Mouse (Mus musculus): ENCODE data around the gene Bcas3. TPM values are rescaled to one million over a fixed set of nuclear protein-coding genes. Genes with fewer than 3 reads are reported as not detected.

Bcas3 gene
- polyA plus RNA-seq, 1 experiment from 2014 or later, result 18.2 TPM

DNA sequence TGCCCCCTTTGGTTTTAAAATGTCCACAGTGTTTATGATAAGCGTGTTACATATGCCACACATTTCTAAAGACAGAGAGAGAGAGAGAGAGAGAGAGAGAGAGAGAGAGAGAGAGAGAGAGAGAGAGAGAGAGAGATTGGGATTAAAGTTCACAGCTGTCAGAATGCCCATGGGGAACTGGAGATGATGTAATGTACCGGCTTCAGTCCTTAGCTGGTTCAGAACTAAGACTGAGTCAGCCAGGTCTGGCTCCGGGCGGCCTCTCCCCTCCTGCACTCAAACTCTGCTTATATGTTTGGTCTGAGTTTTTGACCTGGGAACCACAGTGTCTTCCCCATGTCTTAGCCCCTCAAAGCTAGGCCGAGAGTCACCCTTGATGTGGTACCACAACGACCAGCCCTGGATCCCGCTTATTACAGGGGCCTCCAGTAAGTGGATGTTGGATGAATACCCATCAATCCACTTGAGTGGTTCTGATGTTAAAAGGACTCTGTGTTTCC is 423.9 kb downstream of the Bcas3 start:
- peaks cover 14% of the 10 kb centered on the region; the same call in 1 of the 2 replicates for H3K4me1 ChIP-seq
- H3K4me3 ChIP-seq, result no peak overlapping the region
- no peak overlapping the region for H3K9ac ChIP-seq
- no peaks in the 10 kb centered on the region for H3K9me3 ChIP-seq (replicated peaks)
- H3K36me3 ChIP-seq, result no peaks in the 10 kb centered on the region
- no peak overlapping the region for H3K27ac ChIP-seq
- WGBS (ENCODE audit: insufficient replicate concordance), result 73% methylated on average over 7 of the region's 7 CpGs
- no peak for ATAC-seq
- H3K27me3 ChIP-seq (replicated peaks), result peaks cover 89% of the 10 kb centered on the region
- H3K4me2 ChIP-seq, result no peak overlapping the region

DNA sequence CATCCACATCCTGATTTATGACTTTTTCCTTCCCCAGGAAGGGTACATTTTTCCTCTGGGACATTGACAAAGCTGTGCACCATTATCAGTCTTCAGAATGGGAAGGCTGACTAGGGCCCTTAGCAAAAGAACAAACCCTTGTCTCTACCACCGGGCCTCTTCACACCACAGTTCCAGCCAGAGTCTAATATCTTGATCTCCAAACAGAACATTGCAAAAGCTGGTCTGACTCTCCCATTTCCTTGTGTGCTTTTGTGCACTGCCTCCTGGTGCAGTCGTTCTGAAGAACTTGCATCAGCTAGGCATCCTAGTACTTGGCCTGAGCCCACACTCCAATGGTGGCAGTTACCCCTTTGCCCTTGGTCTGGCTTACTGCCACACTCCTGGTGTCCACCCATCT is 425.0 kb downstream of the Bcas3 start:
- no peak overlapping the region for H3K9ac ChIP-seq
- no peaks in the 10 kb centered on the region for H3K36me3 ChIP-seq
- no peak overlapping the region for H3K27ac ChIP-seq
- H3K9me3 ChIP-seq (replicated peaks), result no peaks in the 10 kb centered on the region
- H3K4me1 ChIP-seq, result peaks cover 14% of the 10 kb centered on the region; the same call in 1 of the 2 replicates
- 65% methylated on average over 2 of the region's 2 CpGs for WGBS (ENCODE audit: insufficient replicate concordance)
- H3K4me3 ChIP-seq, result no peak overlapping the region
- no peak overlapping the region for H3K4me2 ChIP-seq
- ATAC-seq, result no peak
- H3K27me3 ChIP-seq (replicated peaks), result peaks cover 84% of the 10 kb centered on the region

DNA sequence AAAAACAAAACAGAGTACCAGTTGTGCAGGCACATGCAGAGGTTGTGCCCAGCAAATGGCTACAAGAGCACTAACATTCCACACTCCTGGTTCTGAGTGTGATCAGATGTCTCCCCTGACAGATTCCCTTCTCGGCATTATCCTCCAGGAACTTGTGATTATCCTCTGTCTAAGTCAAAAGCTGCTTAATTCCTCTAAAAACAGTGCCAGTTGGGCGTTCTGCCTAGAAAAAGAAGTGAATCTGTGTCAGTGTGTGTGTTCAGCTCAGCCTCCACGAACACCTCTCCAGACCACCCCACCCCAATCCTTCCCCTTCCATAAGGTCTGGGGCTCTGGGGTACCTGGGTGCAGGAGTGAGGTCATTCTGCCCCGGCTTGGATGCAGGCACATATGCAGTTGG is 427.3 kb downstream of the Bcas3 start:
- Histone ChIP-seq H3K4me2 (no peak overlapping the region), H3K9me3 (replicated peaks) (no peaks in the 10 kb centered on the region), H3K4me3 (no peak overlapping the region), H3K27me3 (replicated peaks) (peaks cover 88% of the 10 kb centered on the region), H3K9ac (no peak overlapping the region), H3K4me1 (peaks cover 13% of the 10 kb centered on the region; the same call in 1 of the 2 replicates), H3K27ac (no peak overlapping the region), H3K36me3 (no peaks in the 10 kb centered on the region)
- ATAC-seq, result no peak
- 59% methylated on average over 4 of the region's 4 CpGs for WGBS (ENCODE audit: insufficient replicate concordance)

DNA sequence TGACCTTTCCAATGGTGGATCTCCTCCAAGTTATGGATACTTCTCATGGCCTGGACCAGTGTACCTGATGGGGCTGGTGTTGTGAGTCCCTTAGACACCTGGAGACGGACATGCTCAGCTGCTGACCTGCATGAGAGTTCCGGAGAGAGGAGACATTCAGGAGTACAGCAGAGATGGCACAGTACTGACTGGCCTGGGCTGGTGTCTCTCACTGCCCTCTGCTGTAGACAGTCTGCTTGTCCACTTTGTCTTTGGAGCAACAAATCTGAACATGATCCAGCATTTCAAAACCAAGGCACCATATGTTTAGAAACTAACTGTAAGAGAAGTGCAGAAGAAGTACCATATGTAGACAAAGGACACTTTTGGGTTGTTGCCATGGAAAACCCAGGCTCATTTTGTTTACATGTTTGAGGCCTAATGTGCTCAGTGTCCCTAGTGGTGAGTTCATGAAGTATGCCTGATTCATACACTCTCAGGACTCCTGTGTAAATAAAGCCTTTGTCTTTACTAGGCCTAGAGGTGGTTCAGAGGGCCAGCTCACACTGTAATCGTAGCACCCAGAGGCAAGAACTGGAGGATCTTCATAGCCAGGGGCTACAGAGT is 433.2 kb downstream of the Bcas3 start:
- Histone ChIP-seq H3K27me3 (replicated peaks) (peaks cover 51% of the 10 kb centered on the region), H3K36me3 (no peaks in the 10 kb centered on the region), H3K4me1 (peaks cover 35% of the 10 kb centered on the region), H3K4me3 (no peak overlapping the region), H3K27ac (peak overlapping the region; percentile 49; the same call in 1 of the 2 replicates), H3K9me3 (replicated peaks) (no peaks in the 10 kb centered on the region), H3K4me2 (no peak overlapping the region), H3K9ac (no peak overlapping the region)
- no peak for ATAC-seq
- 74% methylated on average over 3 of the region's 3 CpGs for WGBS (ENCODE audit: insufficient replicate concordance)

DNA sequence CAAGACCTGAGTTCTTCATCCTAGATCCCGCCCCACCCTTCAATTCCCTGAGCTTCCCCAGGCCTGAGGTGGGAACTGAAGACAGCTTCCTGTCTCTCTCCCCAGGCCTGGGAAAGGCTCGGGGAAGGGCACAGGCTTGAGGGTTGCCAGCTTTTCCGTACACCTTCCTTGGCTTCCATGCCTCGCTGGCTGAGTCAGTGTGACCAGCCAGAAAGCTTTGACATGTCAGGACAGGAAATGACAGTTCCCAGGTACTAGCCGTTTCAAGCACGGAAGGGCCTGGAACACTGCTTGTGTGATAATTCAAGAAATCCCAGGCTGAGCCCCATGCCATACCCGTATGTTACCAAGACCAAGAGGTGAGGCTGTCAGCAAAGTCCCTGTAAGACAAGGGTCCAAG is 436.8 kb downstream of the Bcas3 start:
- ATAC-seq, result peak; percentile 30
- H3K27me3 ChIP-seq (replicated peaks), result peaks cover 28% of the 10 kb centered on the region
- peak overlapping the region; percentile 34 for H3K4me3 ChIP-seq
- H3K4me1 ChIP-seq, result peaks cover 66% of the 10 kb centered on the region
- H3K27ac ChIP-seq, result peak overlapping the region; percentile 94
- no peaks in the 10 kb centered on the region for H3K9me3 ChIP-seq (replicated peaks)
- H3K36me3 ChIP-seq, result no peaks in the 10 kb centered on the region
- 71% methylated on average over 7 of the region's 7 CpGs for WGBS (ENCODE audit: insufficient replicate concordance)
- peak overlapping the region; percentile 69 for H3K9ac ChIP-seq
- H3K4me2 ChIP-seq, result peak overlapping the region; percentile 69

DNA sequence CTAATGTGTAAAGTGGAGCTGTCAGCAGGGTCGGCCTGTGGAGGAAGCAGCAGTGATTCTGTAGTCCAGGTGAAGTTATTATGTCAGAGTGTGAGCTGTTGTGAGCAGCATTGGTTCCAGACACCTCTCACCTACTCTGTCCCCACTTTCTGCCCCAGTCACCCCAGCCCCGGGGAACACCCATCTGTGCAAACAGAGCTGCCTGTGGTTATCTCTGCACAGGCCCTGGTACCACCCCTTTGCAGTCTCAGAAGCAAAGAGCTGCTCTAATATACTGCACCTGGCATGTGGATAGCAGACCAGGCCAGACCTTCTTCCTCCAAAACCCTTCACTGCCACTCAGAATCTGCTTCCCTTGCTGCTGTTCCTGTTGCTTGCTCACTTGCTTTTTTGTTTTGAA is 437.3 kb downstream of the Bcas3 start:
- H3K4me1 ChIP-seq, result peaks cover 64% of the 10 kb centered on the region
- peak; percentile 99 for ATAC-seq
- no peaks in the 10 kb centered on the region for H3K9me3 ChIP-seq (replicated peaks)
- H3K4me2 ChIP-seq, result peak overlapping the region; percentile 69
- H3K9ac ChIP-seq, result peak overlapping the region; percentile 69
- no peaks in the 10 kb centered on the region for H3K36me3 ChIP-seq
- H3K4me3 ChIP-seq, result peak overlapping the region; percentile 34
- 37% methylated on average over 2 of the region's 2 CpGs for WGBS (ENCODE audit: insufficient replicate concordance)
- peak overlapping the region; percentile 94 for H3K27ac ChIP-seq
- H3K27me3 ChIP-seq (replicated peaks), result peaks cover 23% of the 10 kb centered on the region

DNA sequence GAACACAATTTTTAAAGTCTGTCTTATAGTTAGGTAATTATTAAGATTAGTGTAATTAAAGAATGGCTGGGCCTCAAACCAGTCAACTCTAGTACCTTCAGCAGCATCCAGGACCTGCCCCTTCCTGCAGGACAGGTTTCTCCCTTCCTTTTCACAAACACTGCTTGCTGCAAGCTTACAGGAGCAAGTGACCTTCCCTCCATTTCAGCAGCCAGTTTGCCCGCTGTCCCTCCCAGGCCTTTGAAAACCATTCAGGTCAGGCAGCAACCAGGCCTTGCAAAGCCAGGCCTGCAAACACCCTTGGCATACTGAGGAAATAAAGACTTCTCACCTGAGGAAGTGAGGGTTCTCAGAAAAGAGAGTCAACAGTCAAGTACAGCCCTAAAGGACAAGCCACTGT is 438.2 kb downstream of the Bcas3 start:
- Histone ChIP-seq H3K27me3 (replicated peaks) (peaks cover 18% of the 10 kb centered on the region), H3K27ac (peak overlapping the region; percentile 94), H3K4me3 (no peak overlapping the region), H3K9ac (peak overlapping the region; percentile 69; the same call in 1 of the 2 replicates), H3K9me3 (replicated peaks) (no peaks in the 10 kb centered on the region), H3K4me2 (no peak overlapping the region), H3K4me1 (peaks cover 61% of the 10 kb centered on the region), H3K36me3 (no peaks in the 10 kb centered on the region)
- 88% methylated on average over 1 of the region's 1 CpGs for WGBS (ENCODE audit: insufficient replicate concordance)
- no peak for ATAC-seq

DNA sequence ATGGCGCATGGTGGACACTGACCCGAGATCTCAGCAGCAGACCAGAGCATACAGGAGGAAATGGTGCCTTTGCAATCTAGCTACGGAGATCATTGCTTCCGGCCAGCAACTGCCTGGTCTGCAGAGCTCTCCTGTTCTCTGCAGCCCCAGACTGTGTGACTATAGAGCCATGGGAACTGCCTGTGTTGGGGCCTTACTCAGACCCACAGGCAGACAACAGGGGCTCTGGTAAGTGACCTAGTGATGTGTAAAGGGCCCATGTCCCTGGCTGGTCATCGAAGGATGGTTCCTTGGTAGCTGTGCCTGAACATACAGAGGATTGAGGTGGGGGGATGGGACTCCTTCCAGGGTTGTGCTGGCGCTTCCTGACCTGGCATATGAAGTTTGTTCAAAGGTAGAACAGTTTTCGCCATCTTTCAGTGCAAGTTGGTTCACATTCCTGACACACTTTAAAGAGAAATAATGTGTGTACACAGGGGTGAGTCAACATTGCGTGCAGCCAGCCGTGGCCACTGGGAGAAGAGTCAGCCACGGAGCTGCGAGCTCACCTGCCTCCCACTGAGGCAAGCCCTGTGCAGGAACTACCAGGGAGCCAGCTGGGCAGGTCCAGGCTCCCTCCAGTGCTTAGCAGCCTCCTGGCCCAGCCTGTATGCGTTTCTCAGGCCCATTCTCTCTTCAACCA is 439.7 kb downstream of the Bcas3 start:
- H3K27me3 ChIP-seq (replicated peaks), result peaks cover 26% of the 10 kb centered on the region

DNA sequence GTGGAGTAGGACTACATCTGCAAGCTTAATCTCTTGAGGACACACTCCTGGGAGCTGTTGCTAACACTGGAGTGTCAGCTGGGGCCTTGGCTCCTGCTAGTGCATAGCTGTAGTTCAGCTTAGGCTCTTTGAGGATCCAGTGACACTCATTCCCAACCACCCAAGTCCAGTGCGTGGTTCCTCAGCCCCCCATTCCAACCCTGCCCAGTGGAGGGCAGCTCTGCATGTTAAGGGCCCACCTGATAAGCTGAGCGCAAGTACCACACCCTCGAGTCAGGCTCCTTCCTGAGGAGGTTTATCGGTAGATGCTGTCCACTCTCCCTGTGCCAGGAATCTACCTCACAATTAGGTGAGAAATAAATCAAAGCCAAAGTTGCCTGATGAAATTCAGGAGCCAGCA is 446.5 kb downstream of the Bcas3 start:
- Histone ChIP-seq H3K9me3 (replicated peaks) (no peaks in the 10 kb centered on the region), H3K36me3 (no peaks in the 10 kb centered on the region), H3K4me2 (peak overlapping the region; percentile 65), H3K4me3 (peak overlapping the region; percentile 2), H3K4me1 (peaks cover 70% of the 10 kb centered on the region), H3K9ac (peak overlapping the region; percentile 45), H3K27me3 (replicated peaks) (peaks cover 29% of the 10 kb centered on the region), H3K27ac (peak overlapping the region; percentile 94)
- 12% methylated on average over 4 of the region's 4 CpGs for WGBS (ENCODE audit: insufficient replicate concordance)
- peak; percentile 71 for ATAC-seq

More for the DNA sequence above, 439.7 kb downstream of the Bcas3 start:
- 66% methylated on average over 12 of the region's 12 CpGs for WGBS (ENCODE audit: insufficient replicate concordance)
- H3K9ac ChIP-seq, result no peak overlapping the region
- ATAC-seq, result no peak
- no peaks in the 10 kb centered on the region for H3K36me3 ChIP-seq
- H3K27ac ChIP-seq, result peak overlapping the region; percentile 37; the same call in 1 of the 2 replicates
- peaks cover 63% of the 10 kb centered on the region for H3K4me1 ChIP-seq
- no peak overlapping the region for H3K4me3 ChIP-seq
- H3K9me3 ChIP-seq (replicated peaks), result no peaks in the 10 kb centered on the region
- no peak overlapping the region for H3K4me2 ChIP-seq

DNA sequence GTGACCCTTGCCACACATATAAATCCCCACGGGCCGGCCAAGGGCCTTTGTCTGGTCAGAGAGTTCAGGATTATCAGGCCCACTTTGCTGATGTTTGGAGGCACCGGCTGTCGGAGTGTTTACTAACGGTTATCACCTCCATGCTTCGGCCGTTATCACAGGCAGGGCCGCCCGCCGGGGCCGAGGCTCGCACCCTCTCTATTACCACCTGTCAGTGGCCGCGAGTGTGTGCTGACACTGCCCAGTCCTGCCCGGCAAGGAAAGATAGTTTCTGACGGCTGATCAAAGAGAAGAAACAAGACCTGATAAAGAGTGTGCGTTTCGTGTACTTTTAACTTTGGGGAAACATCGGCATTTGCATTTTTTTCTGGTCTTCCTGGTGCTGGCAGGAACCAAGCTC is 446.9 kb downstream of the Bcas3 start:
- WGBS (ENCODE audit: insufficient replicate concordance), result 6% methylated on average over 19 of the region's 19 CpGs

DNA sequence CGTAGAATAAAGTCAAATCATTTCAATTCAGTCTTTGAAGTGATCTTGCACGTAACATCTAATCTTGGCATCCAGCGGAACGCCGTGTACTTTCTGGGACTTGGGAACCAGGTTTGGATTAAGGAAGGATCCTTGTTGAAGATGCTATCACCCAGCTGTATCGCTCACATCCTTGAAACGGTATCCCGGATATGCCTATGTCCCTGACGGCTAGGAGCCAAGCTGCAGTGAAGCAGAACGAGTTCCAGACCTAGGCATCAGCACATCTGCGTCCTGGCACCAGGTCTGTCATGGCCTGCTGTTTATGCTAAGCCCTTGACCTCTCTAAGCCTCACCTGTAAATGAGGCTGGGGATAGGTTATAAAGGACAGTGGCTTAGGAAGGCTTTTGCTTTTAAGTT is 447.4 kb downstream of the Bcas3 start:
- Histone ChIP-seq H3K27ac (peak overlapping the region; percentile 94), H3K27me3 (replicated peaks) (peaks cover 29% of the 10 kb centered on the region), H3K36me3 (no peaks in the 10 kb centered on the region), H3K9ac (0 out of 2 replicates have a peak overlapping the region, but pooled peaks have one; percentile 30), H3K4me3 (peak overlapping the region; percentile 2), H3K4me2 (peak overlapping the region; percentile 65), H3K4me1 (peaks cover 79% of the 10 kb centered on the region), H3K9me3 (replicated peaks) (no peaks in the 10 kb centered on the region)
- ATAC-seq, result no peak
- WGBS (ENCODE audit: insufficient replicate concordance), result 65% methylated on average over 11 of the region's 11 CpGs

More for the DNA sequence above, 446.9 kb downstream of the Bcas3 start:
- H3K9ac ChIP-seq, result 0 out of 2 replicates have a peak overlapping the region, but pooled peaks have one; percentile 45
- peak overlapping the region; percentile 94 for H3K27ac ChIP-seq
- H3K4me1 ChIP-seq, result peaks cover 74% of the 10 kb centered on the region
- H3K27me3 ChIP-seq (replicated peaks), result peaks cover 29% of the 10 kb centered on the region
- H3K36me3 ChIP-seq, result no peaks in the 10 kb centered on the region
- peak; percentile 71 for ATAC-seq
- H3K4me2 ChIP-seq, result peak overlapping the region; percentile 65
- H3K4me3 ChIP-seq, result peak overlapping the region; percentile 2
- no peaks in the 10 kb centered on the region for H3K9me3 ChIP-seq (replicated peaks)

DNA sequence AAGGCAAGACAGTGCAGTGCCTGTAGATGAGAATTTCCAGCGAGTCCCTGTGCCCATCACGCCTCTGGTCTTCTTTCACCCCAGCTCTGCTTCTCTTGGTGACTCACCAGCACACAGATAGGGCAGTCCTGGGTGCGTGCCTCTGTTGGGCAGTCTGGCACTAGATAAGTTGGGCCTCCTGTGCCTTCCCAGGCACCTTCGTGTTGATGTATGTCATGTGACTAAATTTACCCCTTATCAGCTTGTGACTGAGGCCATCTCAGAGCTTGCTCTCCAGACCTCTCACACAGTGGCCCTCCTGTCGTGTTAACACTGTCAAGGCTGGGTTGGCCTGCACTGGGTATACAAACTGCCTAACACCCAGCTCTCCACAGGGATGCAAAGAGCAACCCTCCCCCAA is 451.1 kb downstream of the Bcas3 start:
- Histone ChIP-seq H3K36me3 (no peaks in the 10 kb centered on the region), H3K27ac (peak overlapping the region; percentile 94), H3K27me3 (replicated peaks) (no peaks in the 10 kb centered on the region; the same call in 1 of the 2 replicates), H3K4me1 (peaks cover 73% of the 10 kb centered on the region), H3K9me3 (replicated peaks) (no peaks in the 10 kb centered on the region), H3K4me2 (peak overlapping the region; percentile 66), H3K4me3 (peak overlapping the region; percentile 31), H3K9ac (peak overlapping the region; percentile 60)
- peak; percentile 94 for ATAC-seq
- WGBS (ENCODE audit: insufficient replicate concordance), result 6% methylated on average over 5 of the region's 5 CpGs
